Mouse (Mus musculus): ENCODE measurements around the gene Wdr92.

Gene Wdr92

GRCm38 (mm10) chr11:17181807-17182206, at the start of gene Wdr92:
Wdr92 (plus strand) TSS chr11:17182107.
- DNase-seq (ENCODE audit: low spot score): no peak

- no peak for DNase-seq (ENCODE audit: low spot score)
Observed at GRCm38 (mm10) chr11:17135638-17136037, 46.3 kb upstream of the Wdr92 start.

DNA sequence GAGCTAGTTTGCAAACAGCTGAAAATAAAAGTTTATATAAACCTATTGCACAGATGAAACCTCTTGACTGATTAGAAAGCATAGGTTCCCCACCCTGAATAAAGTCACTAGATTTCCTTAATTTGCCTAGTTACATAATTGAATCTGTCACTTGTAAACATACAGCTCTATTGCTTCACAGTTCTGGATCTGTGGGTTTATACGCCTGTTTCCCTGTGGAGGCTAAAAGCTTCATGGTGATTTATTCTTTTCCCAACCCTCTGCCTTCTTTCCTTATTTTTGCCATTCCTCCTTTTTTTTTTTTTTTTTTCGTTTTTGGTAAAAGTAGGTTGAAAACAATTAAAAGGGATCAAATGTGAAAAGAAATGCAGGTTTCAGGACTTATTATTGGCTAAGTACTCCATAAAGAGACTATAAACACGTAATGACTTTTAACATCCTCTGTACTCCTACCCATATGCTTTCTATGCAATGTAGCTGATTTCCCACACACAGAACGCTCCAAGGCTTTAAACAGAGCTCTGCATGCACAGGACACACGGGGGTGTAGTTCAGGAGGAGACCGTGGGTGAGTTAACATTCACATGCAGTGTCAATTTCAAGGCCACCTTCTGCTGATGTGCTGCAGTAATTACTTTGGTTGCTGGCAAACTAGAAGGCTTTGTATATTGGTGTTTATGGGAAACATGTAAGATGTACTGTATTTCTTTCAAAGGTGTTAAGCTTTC, 43.4 kb upstream of the Wdr92 start:
- no peak for DNase-seq (ENCODE audit: low spot score)

- DNase-seq (ENCODE audit: low spot score): peak; percentile 97
Observed at GRCm38 (mm10) chr11:17158858-17159737, 22.8 kb upstream of the Wdr92 start, which contains the start of gene Ppp3r1. Ppp3r1 (plus strand) TSS chr11:17159263.

DNA sequence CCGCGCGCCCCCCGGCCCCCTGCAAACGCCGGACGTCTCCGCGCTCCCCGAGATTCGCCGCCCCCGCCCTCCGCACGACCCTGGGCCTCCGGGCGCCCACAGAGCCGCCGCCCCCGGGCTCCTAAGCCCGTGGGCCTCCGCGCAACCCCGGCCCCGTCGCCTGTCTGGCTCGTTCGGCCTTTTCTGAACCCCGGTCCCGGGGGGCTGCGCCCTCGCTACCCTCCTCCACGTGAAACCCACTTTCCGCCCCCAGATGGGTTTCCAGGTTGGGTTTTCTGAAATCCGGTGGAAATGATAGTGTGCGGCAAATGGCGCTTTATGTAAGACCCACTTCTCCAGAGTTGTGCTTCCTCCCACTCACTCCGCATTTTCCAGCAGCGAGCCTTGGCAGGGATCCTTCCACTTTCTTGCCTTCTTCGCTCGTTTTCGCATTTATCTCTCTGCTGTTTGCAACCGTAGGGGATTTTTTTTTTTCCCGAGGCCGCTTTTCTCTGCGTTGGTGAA, 22.1 kb upstream of the Wdr92 start:
- peak; percentile 10 for DNase-seq (ENCODE audit: low spot score)

- DNase-seq (ENCODE audit: low spot score): peak; percentile 18
Observed at GRCm38 (mm10) chr11:17160242-17160641, 21.7 kb upstream of the Wdr92 start.

DNA sequence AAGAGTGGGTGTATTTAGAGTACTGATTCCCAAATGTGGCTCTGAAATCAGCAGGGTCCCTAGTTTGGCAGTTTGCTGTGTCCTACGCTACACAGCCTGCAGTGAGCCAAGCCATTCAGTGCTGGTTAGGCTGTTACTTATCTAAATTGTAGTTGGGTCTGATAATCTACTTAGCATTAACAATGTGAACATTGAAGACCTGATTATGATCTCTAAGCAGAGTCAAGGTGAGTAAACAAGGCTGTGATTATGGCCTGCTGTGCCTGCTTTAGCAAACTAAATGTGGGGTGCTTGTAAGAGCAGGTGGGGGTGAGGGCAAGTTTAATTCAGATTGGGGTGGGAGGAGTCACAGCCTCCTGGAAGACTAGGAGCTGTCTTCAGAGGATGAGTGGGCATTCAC, 18.0 kb upstream of the Wdr92 start:
- no peak for DNase-seq (ENCODE audit: low spot score)

- DNase-seq (ENCODE audit: low spot score): no peak
Observed at GRCm38 (mm10) chr11:17166627-17167026, 15.3 kb upstream of the Wdr92 start.

GRCm38 (mm10) chr11:17169262-17169661, 12.6 kb upstream of the Wdr92 start:
- no peak for DNase-seq (ENCODE audit: low spot score)

DNA sequence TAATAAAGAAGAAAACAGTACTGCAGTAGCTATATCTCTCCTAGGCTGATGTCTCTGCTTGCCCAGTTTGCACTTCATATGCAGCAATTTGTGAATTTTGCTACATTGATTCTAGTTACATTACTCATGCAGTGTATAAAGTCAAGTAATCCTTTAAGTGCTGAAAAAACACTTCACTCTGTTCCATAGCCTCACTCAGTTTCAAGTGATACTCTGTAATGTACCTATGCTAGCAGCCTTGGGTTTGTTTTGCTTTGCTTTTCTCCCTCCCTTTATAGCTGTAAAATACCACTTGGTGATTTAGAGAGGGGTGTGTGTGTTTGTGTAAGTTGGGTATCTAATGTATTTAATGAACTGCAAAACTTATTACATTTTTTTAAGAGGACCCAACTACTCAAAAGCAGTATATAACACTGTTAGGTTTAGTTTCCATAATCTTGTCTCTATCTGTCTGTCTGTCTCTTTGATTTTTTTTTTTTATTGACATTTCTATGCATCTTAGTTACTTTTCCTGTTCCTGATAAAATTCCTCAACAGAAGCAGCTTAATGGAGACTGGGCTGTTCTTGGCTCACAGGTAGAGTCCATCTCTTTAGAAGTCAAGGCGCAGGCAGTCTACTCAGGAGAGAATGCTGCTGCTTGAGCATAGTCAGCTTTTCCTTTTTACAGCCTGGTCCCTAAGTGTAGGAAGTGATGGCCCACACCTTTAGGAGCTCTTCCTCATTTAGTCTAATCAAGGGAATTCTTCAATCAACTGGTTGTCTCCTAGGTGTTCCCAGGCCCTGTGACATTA, 10.8 kb upstream of the Wdr92 start:
- no peak for DNase-seq (ENCODE audit: low spot score)

GRCm38 (mm10) chr11:17172300-17172699, 9.6 kb upstream of the Wdr92 start:
- no peak for DNase-seq (ENCODE audit: low spot score)

- DNase-seq (ENCODE audit: low spot score): no peak
Observed at GRCm38 (mm10) chr11:17176638-17177037, 5.3 kb upstream of the Wdr92 start.

GRCm38 (mm10) chr11:17180753-17181152, 1.2 kb upstream of the Wdr92 start:
- DNase-seq (ENCODE audit: low spot score): no peak

DNA sequence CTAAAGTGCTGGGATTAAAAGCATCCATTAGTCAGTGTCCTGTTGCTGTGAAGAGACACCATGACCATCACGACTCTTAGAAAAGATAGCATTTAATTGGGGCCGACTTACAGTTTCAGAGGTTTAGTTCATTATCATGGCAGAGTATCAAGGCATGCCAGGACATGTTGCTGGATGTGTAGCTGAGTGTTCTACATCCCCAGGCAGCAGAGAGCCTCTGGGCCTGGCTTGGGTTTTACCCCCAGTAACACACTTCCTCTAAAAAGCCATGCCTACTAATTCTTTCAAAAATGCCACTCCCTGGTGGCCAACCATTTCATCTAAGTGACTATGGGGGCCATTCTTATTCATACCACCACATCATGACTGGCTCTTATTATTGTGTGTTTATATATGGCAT, 1.3 kb downstream of the Wdr92 start:
- DNase-seq (ENCODE audit: low spot score): no peak

DNA sequence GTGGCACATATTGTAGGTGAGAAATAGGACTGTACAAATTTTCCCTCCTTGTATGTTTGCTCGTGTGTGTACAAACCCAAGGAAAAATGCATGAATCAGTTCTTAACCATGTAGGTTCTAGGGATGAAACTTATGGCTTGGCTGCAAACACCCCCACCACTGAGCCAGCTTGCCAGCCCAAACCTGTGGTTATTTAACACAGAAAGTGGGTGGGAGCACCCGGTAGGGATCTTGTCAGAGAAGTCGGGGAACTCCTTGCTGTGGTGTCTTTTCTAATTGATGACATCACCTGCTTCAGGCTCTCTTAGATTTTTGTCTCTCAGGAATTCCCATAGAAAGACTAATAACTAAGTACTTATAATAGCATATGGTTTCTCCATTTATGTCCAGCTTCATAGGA, 5.7 kb downstream of the Wdr92 start:
- no peak for DNase-seq (ENCODE audit: low spot score)

DNA sequence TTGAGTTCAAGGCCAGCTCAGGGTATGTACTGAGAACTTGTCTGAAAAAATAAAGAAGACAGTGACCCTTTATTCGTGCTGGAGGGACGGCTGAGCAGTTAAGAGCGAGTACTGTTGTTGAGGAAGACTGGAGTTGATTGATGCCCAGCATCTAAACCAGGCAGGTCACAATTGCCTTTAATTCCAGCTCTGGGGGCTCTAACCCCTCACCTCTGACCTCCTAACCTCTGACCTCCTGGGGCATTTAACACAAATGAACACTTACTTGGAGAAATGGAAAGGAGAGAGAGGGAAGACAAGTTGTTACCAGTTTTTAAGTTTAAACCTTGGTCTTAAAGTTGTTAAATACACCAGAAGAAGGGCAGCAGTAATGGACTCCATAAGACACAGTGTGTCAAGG, 6.9 kb downstream of the Wdr92 start:
- no peak for DNase-seq (ENCODE audit: low spot score)

GRCm38 (mm10) chr11:17192151-17192844, 10.4 kb downstream of the Wdr92 start:
- DNase-seq (ENCODE audit: low spot score): no peak

GRCm38 (mm10) chr11:17199170-17199569, 17.3 kb downstream of the Wdr92 start:
- no peak for DNase-seq (ENCODE audit: low spot score)

DNA sequence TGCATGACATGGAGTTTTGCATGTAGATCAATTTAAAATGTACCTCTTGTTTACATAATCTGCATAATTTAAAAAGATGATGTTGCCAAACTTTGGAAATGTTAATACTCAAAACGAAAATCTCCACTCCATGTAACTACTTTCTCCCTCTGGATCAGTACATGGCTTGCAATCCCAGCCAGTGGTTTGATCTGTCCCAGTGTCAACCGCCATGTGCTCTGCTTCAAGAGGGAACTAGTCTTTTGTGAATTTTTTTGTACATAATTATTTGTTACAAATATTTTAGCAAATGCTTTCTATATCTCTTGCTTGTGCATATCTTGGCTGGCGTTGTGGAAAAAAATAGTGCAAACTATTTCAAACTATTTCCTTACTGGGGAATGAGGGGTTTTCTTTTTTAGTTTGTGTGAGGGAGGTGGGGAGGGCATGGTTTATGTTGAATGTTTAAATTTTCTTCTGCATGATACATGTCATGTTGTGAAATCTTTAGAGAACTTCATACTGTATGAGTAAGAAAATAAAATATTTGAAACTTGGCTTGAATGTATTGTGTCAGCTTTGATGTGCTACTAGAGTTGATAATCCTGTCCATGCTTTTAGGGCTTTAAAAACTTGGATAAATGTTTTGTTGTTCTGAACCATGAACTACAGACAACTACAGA, 18.1 kb downstream of the Wdr92 start:
- DNase-seq (ENCODE audit: low spot score): no peak

DNA sequence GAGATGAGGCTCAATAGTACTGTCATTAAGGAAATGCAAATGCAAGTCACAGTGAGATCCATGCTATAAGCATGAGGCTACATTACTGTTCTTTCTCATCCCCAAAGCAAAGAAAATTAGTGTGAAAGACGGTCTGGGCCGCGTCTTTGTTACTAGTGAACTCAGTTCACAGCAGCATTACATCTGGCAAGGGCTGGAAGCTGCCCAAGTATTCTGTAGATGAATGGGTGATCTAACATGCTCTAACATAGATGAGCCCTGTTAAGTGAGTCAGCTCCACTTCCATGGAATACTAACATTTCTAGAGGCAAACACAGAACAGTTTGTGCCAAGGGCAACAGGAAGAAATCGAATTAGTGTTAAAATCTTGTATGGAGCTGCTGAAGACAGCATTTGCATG, 19.0 kb downstream of the Wdr92 start:
- DNase-seq (ENCODE audit: low spot score): no peak

DNA sequence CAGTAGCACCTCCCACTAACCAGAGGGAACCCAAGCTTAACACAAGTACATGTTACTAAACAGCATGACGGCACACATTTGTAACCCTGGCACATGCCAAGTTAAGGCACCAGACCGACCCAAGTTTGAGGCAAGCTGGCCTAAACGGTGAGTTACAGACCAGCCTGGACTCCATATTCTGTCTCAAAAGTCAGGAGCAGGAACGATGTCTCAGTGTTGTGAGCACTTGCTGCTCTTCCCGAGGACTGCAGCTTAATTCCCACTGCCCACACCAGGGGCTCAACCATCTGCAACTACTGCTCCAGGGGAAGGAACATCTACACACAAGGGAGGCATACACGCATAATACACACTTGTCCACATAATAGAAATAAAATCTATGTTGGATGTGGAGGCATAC, 20.6 kb downstream of the Wdr92 start:
- DNase-seq (ENCODE audit: low spot score): no peak
